Mouse (Mus musculus) E14TG2a.4 (cell line): ENCODE results near the gene Kmt5b.
A peak's percentile ranks its signal among the peaks of the same experiment; 100 is the strongest.

Experiments used
- H3K27me3 ChIP-seq: 2 replicates; pipeline ENCODE4 v1.6.1; 2014; ENCODE audit warnings: low read length, control low read depth; ENCODE audit not compliant: insufficient read depth
- H3K36me3 ChIP-seq: 2 replicates; pipeline ENCODE4 v1.6.1; 2014; ENCODE audit warnings: low read length, control low read depth; ENCODE audit not compliant: insufficient read depth
- H3K4me1 ChIP-seq: replicated peaks from 2 replicates; pipeline ENCODE4 v1.6.1; 2014; ENCODE audit warnings: low read depth, low read length, control low read depth
- H3K4me3 ChIP-seq: replicated peaks from 2 replicates; pipeline ENCODE4 v1.5.1; 2014; ENCODE audit warnings: mild to moderate bottlenecking, low read length
- H3K9me3 ChIP-seq: 2 replicates; pipeline ENCODE4 v1.6.1; 2014; ENCODE audit warnings: low read length, control low read depth
- CTCF ChIP-seq: conservative IDR thresholded peaks from 2 replicates; pipeline ENCODE4 v1.5.1; 2014; ENCODE audit warnings: low read length
- NANOG ChIP-seq: IDR thresholded peaks from 2 replicates; pipeline ENCODE4 v1.6.1; 2014; ENCODE audit warnings: borderline replicate concordance, low read length, mixed read lengths
- POU5F1 ChIP-seq: IDR thresholded peaks from 2 replicates; pipeline ENCODE4 v1.6.1; 2014; ENCODE audit warnings: low read length, borderline replicate concordance

Gene Kmt5b

DNA sequence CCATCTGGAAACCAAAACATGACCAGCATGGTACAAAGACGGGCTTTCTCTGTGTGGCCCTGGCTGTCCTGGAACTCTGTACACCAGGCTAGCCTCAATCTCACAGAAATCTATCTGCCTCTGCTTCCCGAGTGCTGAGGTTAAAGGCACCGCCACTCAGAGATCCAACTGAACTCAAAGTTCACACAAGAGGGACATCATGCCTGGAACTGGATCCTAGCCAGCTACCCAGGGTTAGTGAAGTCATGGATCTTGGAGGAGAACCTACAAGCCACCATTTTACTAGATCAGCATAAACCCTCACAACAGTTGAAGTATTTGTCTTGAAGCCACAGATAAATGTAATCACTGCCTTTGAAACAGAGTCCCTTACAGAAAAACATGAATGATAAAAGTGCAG, 31.2 kb upstream of the Kmt5b start:
- Histone ChIP-seq H3K27me3 (no peaks in the 10 kb centered on the region), H3K4me1 (peaks cover 2% of the 10 kb centered on the region; the same call in 1 of the 2 replicates), H3K4me3 (no peak overlapping the region), H3K9me3 (no peaks in the 10 kb centered on the region), H3K36me3 (no peaks in the 10 kb centered on the region)
- no peak for TF ChIP-seq CTCF
- no peak for TF ChIP-seq POU5F1
- TF ChIP-seq NANOG: no peak

DNA sequence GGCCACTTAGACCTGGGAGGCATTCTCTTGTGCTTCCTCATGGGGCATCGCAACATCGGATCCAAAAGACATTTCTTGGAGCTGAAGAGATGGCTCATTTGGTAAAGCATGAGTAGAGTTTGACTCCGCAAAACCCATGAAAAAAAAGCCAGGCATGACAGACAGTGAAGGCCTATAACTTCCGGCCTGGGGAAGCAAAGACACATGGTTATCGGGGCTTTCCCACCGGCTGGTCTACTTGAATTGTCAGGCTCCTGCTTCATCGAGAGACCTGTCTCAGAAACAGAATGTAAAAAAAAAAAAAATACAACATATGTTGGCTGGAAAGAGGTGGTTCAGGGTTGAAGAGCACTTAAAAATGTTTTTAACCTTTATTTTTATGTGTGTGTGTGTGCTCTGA, 27.6 kb upstream of the Kmt5b start:
- no peaks in the 10 kb centered on the region for H3K36me3 ChIP-seq
- TF ChIP-seq NANOG: no peak
- TF ChIP-seq CTCF: no peak
- TF ChIP-seq POU5F1: no peak
- H3K4me1 ChIP-seq: peaks cover 14% of the 10 kb centered on the region
- no peaks in the 10 kb centered on the region for H3K9me3 ChIP-seq
- H3K4me3 ChIP-seq: no peak overlapping the region
- no peaks in the 10 kb centered on the region for H3K27me3 ChIP-seq

DNA sequence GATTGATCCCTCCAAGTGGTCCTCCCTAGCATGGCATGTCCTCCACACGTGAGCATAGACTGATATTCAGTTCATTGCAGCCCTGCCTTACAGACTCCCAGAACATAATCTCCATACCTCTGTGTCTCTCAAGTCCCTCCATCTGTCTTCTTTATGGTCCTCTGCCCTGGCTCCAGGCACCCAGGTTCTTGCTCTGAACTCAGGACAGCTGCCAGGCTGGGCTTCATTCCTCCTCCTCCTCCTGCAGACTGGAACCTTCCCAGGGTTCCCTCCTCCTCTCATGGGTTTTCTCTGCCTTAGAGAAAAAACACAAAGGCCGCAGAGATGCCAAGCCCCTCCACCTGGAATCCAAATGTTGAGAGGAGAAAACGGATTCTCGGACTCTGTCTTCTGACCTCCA, 24.5 kb upstream of the Kmt5b start:
- Histone ChIP-seq H3K27me3 (no peaks in the 10 kb centered on the region), H3K4me3 (no peak overlapping the region), H3K36me3 (no peaks in the 10 kb centered on the region), H3K9me3 (peaks cover 19% of the 10 kb centered on the region), H3K4me1 (peaks cover 14% of the 10 kb centered on the region)
- TF ChIP-seq POU5F1 (no peak), CTCF (no peak), NANOG (no peak)

DNA sequence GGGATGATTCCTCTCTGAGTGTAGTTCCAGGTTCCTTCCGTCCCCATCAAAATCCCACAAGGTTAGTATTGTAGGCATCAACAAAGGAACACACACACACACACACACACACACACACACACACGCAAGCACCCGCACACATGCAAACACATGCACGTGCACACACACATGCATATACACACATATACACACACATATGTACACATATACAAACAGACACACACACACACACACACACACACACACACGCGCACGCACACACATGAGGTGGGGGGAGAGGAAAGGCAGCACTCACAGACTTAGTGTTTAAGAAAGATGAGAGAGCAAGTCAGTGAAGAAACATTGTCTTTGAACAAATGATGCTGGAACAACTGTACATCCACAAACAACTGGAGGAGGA, 23.9 kb upstream of the Kmt5b start:
- no peaks in the 10 kb centered on the region for H3K27me3 ChIP-seq
- TF ChIP-seq POU5F1: no peak
- TF ChIP-seq NANOG: no peak
- no peak for TF ChIP-seq CTCF
- H3K4me3 ChIP-seq: no peak overlapping the region
- no peaks in the 10 kb centered on the region for H3K36me3 ChIP-seq
- H3K9me3 ChIP-seq: peaks cover 26% of the 10 kb centered on the region
- peaks cover 14% of the 10 kb centered on the region for H3K4me1 ChIP-seq

DNA sequence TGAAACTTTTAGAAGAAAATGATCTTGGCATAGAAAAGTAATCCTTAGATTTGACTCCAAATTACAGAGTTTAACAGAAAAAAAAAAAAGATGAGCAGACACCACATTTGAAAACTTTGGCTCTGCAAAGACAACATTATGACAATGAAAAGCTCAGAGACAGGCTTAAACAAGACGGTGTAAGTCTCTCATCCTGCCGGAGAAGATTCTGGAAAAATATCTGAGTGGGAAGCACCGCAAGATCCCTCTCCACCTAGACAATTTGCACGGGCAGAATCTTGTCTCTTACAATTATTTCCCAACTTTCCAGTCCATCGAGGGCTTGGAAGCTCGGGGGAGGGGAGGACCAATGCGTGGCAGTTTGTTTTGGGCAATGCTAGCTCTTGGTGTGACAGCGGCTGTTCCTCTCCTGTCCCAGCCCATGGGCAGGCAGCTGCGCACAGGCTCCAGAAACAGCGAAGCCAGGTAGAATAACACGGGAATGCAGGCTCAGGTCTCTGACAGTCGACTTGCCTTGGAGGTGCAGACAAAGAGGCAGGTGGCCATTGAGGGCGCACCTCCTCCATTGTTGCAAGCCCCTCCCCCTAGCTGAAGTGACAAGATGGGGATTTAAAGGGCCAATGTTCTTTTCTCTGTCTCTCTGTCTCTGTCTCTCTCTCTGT, 23.2 kb upstream of the Kmt5b start:
- TF ChIP-seq POU5F1 (no peak), CTCF (no peak), NANOG (no peak)
- peak overlapping the region; percentile 74 for H3K4me3 ChIP-seq
- H3K9me3 ChIP-seq: peaks cover 29% of the 10 kb centered on the region
- H3K4me1 ChIP-seq: peaks cover 14% of the 10 kb centered on the region
- no peaks in the 10 kb centered on the region for H3K36me3 ChIP-seq
- H3K27me3 ChIP-seq: no peaks in the 10 kb centered on the region

DNA sequence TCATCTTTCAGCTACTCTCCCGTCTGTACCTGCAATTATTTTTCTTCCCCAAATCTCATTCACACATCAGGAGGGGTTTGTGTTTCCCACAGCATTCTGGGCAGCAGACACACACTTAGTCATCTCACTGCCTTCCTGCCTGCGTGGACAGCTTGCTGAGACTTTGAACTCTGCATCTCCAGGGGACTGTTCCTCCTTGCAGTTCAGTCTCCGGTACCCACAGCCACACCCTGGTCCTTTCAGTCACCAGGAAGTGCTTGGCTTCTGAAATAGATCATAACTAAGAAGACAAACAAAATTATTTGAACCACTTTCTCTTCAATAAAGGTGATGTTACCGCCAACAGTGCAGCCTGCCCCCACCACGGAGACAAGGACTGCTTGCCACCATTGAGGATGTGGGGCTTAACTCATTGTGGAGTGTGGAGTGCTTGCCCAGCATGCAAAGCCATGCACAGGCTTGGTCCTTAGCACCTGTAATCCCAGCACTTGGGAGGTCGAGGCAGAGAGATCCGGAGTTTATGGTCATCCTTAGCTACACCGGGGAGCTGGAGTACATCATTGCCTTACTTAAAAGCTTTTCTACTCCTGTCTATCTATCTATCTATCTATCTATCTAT, 14.5 kb upstream of the Kmt5b start:
- peaks cover 37% of the 10 kb centered on the region for H3K9me3 ChIP-seq
- TF ChIP-seq NANOG: no peak
- no peak for TF ChIP-seq POU5F1
- TF ChIP-seq CTCF: no peak
- no peaks in the 10 kb centered on the region for H3K36me3 ChIP-seq
- H3K27me3 ChIP-seq: peaks cover 11% of the 10 kb centered on the region; the same call in 1 of the 2 replicates
- H3K4me1 ChIP-seq: peaks cover 10% of the 10 kb centered on the region; the same call in 1 of the 2 replicates
- H3K4me3 ChIP-seq: no peak overlapping the region

DNA sequence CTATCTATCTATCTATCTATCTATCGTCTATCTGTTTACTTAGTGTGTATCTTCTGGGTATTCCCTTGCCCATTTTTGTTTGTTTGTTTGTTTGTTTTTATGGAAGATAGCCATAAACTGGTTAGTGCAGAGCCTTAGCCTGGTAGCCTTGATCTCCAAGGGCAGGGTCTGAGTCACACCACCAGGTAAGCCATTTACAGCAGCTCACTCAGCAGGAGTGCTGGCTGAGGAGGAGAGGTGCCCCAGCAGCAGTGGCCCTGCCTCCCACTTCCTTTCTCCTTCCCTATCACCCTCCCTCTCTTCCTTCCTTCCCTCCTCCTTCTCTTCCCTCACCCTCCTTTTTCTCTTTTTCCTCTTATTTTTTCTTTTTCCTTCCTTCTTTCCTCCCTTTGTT, 14.0 kb upstream of the Kmt5b start:
- TF ChIP-seq POU5F1 (no peak), NANOG (no peak)
- Histone ChIP-seq H3K9me3 (peaks cover 32% of the 10 kb centered on the region), H3K36me3 (no peaks in the 10 kb centered on the region), H3K27me3 (peaks cover 11% of the 10 kb centered on the region; the same call in 1 of the 2 replicates), H3K4me3 (no peak overlapping the region), H3K4me1 (peaks cover 15% of the 10 kb centered on the region)

DNA sequence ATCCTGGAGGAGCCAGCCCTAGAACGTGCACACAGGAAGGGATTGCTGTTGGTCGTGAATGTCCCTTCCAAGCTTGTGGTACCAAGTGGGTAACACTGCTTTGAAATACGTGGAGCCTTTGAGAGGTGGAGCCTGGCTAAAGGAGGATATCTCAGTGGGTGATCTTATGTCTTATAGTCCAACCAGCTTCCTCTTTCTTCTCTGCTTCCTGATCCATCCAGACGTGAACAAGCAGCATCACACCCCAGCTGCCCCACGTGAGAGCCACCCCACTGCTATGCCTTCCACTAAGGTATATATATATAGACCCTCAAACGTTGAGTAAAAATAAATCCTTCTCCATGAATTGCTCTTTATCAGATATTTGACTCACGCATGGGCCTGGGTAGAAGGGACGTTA, 13.5 kb upstream of the Kmt5b start:
- TF ChIP-seq POU5F1 (no peak), NANOG (no peak), CTCF (no peak)
- Histone ChIP-seq H3K27me3 (peaks cover 11% of the 10 kb centered on the region; the same call in 1 of the 2 replicates), H3K36me3 (no peaks in the 10 kb centered on the region), H3K9me3 (peaks cover 30% of the 10 kb centered on the region), H3K4me3 (no peak overlapping the region), H3K4me1 (peaks cover 16% of the 10 kb centered on the region)

DNA sequence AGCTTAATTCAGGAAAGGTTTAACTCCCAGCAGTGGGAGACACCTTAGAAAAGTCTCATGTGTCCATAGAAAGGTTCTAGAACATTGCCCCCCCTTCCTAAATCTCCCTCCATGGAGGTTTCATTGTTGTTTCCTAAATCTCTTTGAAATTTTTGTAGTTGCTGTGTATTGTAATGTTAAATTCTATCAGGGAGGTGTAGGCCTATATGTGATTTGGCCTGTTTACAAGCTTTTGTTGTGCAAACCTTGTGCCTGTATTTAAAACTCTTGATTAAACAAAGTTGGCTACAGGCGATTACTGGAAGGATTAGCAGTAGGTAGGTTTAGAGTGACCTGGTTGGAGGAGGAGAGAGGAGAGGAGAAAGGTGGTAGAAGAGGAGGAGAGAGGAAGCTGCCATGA, 9.4 kb upstream of the Kmt5b start:
- Histone ChIP-seq H3K9me3 (peaks cover 41% of the 10 kb centered on the region), H3K36me3 (no peaks in the 10 kb centered on the region), H3K4me3 (no peak overlapping the region), H3K27me3 (peaks cover 2% of the 10 kb centered on the region; the same call in 1 of the 2 replicates), H3K4me1 (peaks cover 13% of the 10 kb centered on the region)
- TF ChIP-seq NANOG (peak; percentile 18; the same call in 1 of the 2 replicates), CTCF (no peak)
